Mouse (Mus musculus): ENCODE measurements around the gene Dffa. TPM values are rescaled to one million over a fixed set of nuclear protein-coding genes. Genes with fewer than 3 reads are reported as not detected.

The Dffa gene
- polyA plus RNA-seq, 1 experiment from 2014 or later: 28.5 TPM

DNA sequence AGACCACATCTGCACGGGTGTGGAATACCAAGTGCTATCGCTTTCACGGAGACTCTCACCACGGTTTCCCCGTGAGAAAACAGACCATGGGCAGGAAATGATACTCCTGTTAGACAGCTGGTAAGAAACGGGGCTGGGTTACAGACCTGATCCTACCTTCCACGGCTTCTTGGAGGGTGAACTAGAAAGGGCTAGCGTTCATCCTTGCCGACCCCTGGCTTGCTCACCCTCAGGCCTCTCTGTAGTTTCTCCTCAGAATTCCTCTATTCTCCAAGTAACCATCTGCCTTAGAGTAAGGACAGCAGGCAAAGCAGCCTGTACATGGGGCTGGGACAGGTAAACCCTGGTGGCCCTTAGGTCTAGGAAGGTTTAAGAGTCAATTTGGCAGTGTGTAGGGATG is 45.2 kb downstream of the Dffa start:
- Histone ChIP-seq H3K9me3 (ENCODE audit: control insufficient read depth, low read length) (no peaks in the 10 kb centered on the region), H3K4me1 (replicated peaks; ENCODE audit: control insufficient read depth, insufficient read depth, low read length) (no peaks in the 10 kb centered on the region; the same call in 1 of the 2 replicates), H3K27me3 (ENCODE audit: control insufficient read depth, insufficient read depth, low read length) (no peaks in the 10 kb centered on the region), H3K4me3 (ENCODE audit: low read depth, low read length) (no peak overlapping the region), H3K27ac (ENCODE audit: low read depth, low read length) (no peak overlapping the region), H3K9ac (ENCODE audit: low read length) (no peak overlapping the region), H3K4me2 (ENCODE audit: low read depth, low read length, severe bottlenecking) (no peak overlapping the region), H3K36me3 (ENCODE audit: control insufficient read depth, insufficient read depth, low read length) (peaks cover 16% of the 10 kb centered on the region; the same call in 1 of the 2 replicates)
- WGBS: 85% methylated on average over 9 of the region's 9 CpGs
- ATAC-seq (replicated peaks; ENCODE audit: low FRiP score) (no peak), DNase-seq (ENCODE audit: low spot score) (no peak)

DNA sequence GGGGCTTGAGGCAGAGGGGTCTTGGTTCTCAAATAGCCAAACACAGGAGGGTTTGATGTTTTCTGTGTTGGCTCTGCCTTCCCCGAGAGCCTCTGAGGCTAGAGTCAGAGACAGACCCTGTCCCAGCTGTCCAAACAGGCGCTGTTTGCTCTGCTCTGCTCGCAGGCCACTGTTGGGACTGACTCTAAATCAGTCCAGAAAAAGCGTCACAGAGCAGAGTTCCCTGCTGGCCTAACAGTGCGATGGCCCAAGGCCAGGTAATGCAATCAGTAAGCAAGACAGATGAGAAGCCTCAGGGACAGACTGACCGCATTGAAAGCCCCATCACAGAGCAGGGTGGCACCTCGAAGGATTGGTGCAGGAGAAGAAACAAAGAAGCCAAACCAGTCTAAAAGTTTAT is 45.7 kb downstream of the Dffa start:
- peaks cover 17% of the 10 kb centered on the region; the same call in 1 of the 2 replicates for H3K36me3 ChIP-seq (ENCODE audit: control insufficient read depth, insufficient read depth, low read length)
- WGBS: 82% methylated on average over 7 of the region's 7 CpGs
- DNase-seq (ENCODE audit: low spot score): no peak
- H3K27ac ChIP-seq (ENCODE audit: low read depth, low read length): no peak overlapping the region
- H3K4me2 ChIP-seq (ENCODE audit: low read depth, low read length, severe bottlenecking): no peak overlapping the region
- ATAC-seq (replicated peaks; ENCODE audit: low FRiP score): no peak
- H3K4me1 ChIP-seq (replicated peaks; ENCODE audit: control insufficient read depth, insufficient read depth, low read length): no peaks in the 10 kb centered on the region; the same call in 1 of the 2 replicates
- H3K9me3 ChIP-seq (ENCODE audit: control insufficient read depth, low read length): no peaks in the 10 kb centered on the region
- H3K27me3 ChIP-seq (ENCODE audit: control insufficient read depth, insufficient read depth, low read length): no peaks in the 10 kb centered on the region
- no peak overlapping the region for H3K4me3 ChIP-seq (ENCODE audit: low read depth, low read length)
- H3K9ac ChIP-seq (ENCODE audit: low read length): no peak overlapping the region

DNA sequence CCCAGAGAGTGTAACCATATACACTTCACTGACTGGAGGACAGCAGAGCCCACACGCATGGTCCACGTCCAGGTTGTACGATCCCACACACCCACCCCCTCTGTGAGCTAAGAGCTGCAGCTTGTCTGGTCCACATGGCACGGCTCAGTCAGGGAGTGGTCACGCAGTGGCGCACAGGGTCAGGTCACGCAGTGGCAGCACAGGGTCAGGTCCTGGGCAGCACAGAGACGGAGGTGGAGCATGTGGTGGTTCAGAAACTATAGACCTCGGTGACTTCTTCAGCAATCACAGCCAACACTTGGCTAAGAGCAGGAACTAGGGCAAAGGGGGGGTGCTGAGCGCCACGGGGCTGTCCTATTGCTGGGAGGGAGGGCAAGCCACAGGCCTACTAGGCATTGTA is 46.3 kb downstream of the Dffa start:
- no peak overlapping the region for H3K4me2 ChIP-seq (ENCODE audit: low read depth, low read length, severe bottlenecking)
- H3K4me3 ChIP-seq (ENCODE audit: low read depth, low read length): no peak overlapping the region
- no peaks in the 10 kb centered on the region for H3K9me3 ChIP-seq (ENCODE audit: control insufficient read depth, low read length)
- H3K4me1 ChIP-seq (replicated peaks; ENCODE audit: control insufficient read depth, insufficient read depth, low read length): no peaks in the 10 kb centered on the region
- no peaks in the 10 kb centered on the region for H3K27me3 ChIP-seq (ENCODE audit: control insufficient read depth, insufficient read depth, low read length)
- ATAC-seq (replicated peaks; ENCODE audit: low FRiP score): no peak
- H3K9ac ChIP-seq (ENCODE audit: low read length): no peak overlapping the region
- DNase-seq (ENCODE audit: low spot score): no peak
- no peak overlapping the region for H3K27ac ChIP-seq (ENCODE audit: low read depth, low read length)
- H3K36me3 ChIP-seq (ENCODE audit: control insufficient read depth, insufficient read depth, low read length): peaks cover 23% of the 10 kb centered on the region
- 89% methylated on average over 11 of the region's 11 CpGs for WGBS

DNA sequence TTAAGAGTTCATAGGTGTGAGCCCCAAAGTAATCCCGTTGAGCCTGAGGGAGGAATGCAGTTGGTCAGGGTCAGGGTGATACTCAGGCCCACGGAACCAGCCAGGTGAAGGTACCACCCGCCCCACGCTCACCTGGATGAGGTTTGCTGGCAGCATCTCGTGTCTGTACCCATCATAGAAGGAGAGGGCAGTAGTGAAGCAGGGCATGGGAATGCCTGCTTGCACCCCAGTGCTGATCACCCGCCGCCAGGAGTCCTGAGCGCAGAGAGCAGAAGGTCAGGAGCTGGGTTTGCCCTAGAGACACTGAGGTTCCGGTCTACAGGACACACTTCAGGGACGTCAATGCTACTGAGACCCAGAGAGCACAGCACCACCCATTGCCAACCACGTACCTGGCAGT is 46.8 kb downstream of the Dffa start:
- Histone ChIP-seq H3K4me1 (replicated peaks; ENCODE audit: control insufficient read depth, insufficient read depth, low read length) (no peaks in the 10 kb centered on the region), H3K27me3 (ENCODE audit: control insufficient read depth, insufficient read depth, low read length) (no peaks in the 10 kb centered on the region), H3K4me2 (ENCODE audit: low read depth, low read length, severe bottlenecking) (no peak overlapping the region), H3K4me3 (ENCODE audit: low read depth, low read length) (no peak overlapping the region), H3K27ac (ENCODE audit: low read depth, low read length) (no peak overlapping the region), H3K9me3 (ENCODE audit: control insufficient read depth, low read length) (no peaks in the 10 kb centered on the region), H3K9ac (ENCODE audit: low read length) (no peak overlapping the region), H3K36me3 (ENCODE audit: control insufficient read depth, insufficient read depth, low read length) (peaks cover 28% of the 10 kb centered on the region)
- 93% methylated on average over 11 of the region's 11 CpGs for WGBS
- ATAC-seq (replicated peaks; ENCODE audit: low FRiP score) (no peak), DNase-seq (ENCODE audit: low spot score) (no peak)

DNA sequence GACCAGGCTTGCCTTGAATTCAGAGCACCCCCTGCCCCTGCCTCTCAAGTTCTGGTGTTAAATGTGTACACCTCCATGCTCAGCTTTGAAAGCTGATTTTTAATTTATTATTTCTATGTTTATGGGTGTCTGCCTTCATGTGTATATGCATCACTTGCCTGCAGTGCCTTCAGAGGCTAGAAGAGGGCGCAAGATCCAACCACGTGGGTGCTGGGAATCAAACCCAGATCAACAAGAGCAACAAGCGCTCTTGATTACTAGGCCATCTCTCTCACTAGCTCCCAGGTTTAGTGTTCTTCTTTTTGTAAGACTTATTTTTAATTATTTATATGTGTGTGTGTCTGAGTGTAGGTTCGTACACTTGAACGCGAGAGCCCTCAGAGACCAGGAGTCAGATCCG is 50.9 kb downstream of the Dffa start:
- peaks cover 37% of the 10 kb centered on the region for H3K36me3 ChIP-seq (ENCODE audit: control insufficient read depth, insufficient read depth, low read length)

DNA sequence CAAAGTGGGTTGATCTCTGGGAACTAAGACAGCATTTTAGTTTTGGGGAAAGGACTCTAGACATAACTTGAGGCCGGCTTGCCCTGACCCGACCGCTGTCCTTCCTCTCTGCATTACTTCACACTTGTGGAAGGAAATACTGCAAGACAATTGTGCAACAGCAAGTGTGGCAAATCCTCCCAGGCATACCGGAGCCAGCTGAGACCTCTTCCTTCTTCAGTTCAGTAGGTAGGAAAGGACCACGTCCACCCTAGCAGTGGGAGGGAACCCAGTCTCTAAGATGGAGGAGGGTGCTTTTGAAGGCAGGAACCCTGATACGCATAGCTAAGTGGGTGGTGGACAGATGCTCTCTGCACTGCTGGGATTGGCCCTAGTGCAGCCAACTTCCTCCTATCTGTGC is 51.8 kb downstream of the Dffa start:
- DNase-seq (ENCODE audit: low spot score) (no peak), ATAC-seq (replicated peaks; ENCODE audit: low FRiP score) (no peak)
- Histone ChIP-seq H3K27me3 (ENCODE audit: control insufficient read depth, insufficient read depth, low read length) (no peaks in the 10 kb centered on the region), H3K9me3 (ENCODE audit: control insufficient read depth, low read length) (no peaks in the 10 kb centered on the region), H3K27ac (ENCODE audit: low read depth, low read length) (no peak overlapping the region), H3K4me1 (replicated peaks; ENCODE audit: control insufficient read depth, insufficient read depth, low read length) (no peaks in the 10 kb centered on the region), H3K9ac (ENCODE audit: low read length) (no peak overlapping the region), H3K4me2 (ENCODE audit: low read depth, low read length, severe bottlenecking) (no peak overlapping the region), H3K36me3 (ENCODE audit: control insufficient read depth, insufficient read depth, low read length) (peaks cover 33% of the 10 kb centered on the region), H3K4me3 (ENCODE audit: low read depth, low read length) (no peak overlapping the region)
- 95% methylated on average over 6 of the region's 6 CpGs for WGBS

More for the DNA sequence above, 50.9 kb downstream of the Dffa start:
- Histone ChIP-seq H3K9ac (ENCODE audit: low read length) (no peak overlapping the region), H3K4me3 (ENCODE audit: low read depth, low read length) (no peak overlapping the region), H3K9me3 (ENCODE audit: control insufficient read depth, low read length) (no peaks in the 10 kb centered on the region), H3K4me1 (replicated peaks; ENCODE audit: control insufficient read depth, insufficient read depth, low read length) (no peaks in the 10 kb centered on the region), H3K4me2 (ENCODE audit: low read depth, low read length, severe bottlenecking) (no peak overlapping the region), H3K27me3 (ENCODE audit: control insufficient read depth, insufficient read depth, low read length) (no peaks in the 10 kb centered on the region), H3K27ac (ENCODE audit: low read depth, low read length) (no peak overlapping the region)
- WGBS: 96% methylated on average over 7 of the region's 7 CpGs
- ATAC-seq (replicated peaks; ENCODE audit: low FRiP score) (no peak), DNase-seq (ENCODE audit: low spot score) (no peak)

DNA sequence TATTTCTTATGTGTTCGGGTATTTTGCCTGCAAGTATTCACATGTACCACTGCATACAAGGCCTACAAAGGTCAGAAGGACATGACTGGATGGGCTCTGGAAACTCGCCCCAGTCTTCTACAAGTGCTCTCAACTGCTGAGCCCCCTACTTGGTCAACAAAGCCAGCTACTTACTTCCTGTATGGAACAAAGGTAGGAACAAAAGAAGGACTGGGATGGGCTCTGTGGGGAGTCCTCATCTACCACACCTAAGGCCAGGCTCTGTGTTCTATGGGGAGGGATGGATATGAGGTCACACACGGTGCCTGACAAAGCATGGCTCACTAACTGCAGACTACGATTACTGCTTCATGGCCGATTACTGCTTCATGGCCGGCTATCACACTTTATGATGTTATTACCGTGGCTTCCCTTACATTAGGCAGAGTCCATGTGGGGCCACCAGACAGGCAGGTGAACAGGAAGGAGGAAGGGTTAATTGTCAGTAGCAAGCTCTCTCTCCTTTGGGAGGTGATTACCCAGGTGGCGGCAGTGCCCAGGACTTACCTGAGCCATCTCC is 53.5 kb downstream of the Dffa start:
- peaks cover 24% of the 10 kb centered on the region for H3K36me3 ChIP-seq (ENCODE audit: control insufficient read depth, insufficient read depth, low read length)
- ATAC-seq (replicated peaks; ENCODE audit: low FRiP score): no peak
- WGBS: 94% methylated on average over 8 of the region's 8 CpGs
- H3K9ac ChIP-seq (ENCODE audit: low read length): no peak overlapping the region
- H3K4me1 ChIP-seq (replicated peaks; ENCODE audit: control insufficient read depth, insufficient read depth, low read length): no peaks in the 10 kb centered on the region
- H3K27me3 ChIP-seq (ENCODE audit: control insufficient read depth, insufficient read depth, low read length): no peaks in the 10 kb centered on the region
- no peak overlapping the region for H3K4me2 ChIP-seq (ENCODE audit: low read depth, low read length, severe bottlenecking)
- H3K9me3 ChIP-seq (ENCODE audit: control insufficient read depth, low read length): no peaks in the 10 kb centered on the region
- DNase-seq (ENCODE audit: low spot score): no peak
- H3K4me3 ChIP-seq (ENCODE audit: low read depth, low read length): no peak overlapping the region
- H3K27ac ChIP-seq (ENCODE audit: low read depth, low read length): no peak overlapping the region

DNA sequence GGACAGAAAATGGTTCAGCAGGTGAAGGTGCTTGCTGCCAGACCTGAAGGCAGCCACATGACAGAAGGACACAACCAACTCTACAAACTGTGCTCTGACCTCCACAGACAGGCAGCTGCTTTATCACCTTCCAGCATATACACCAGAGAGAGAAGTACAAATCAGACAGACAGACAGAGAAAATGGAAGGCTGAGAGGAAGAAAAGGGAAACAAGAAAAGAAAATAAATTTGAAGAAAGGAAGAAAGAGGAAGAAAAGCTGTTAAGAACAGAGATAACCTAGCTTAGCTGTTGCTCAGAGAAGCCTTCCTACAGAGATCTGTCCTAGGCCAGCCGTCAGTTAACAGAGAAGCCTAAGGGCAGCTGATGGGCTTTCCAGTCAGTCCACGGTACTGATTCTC is 55.3 kb downstream of the Dffa start:
- Histone ChIP-seq H3K27me3 (ENCODE audit: control insufficient read depth, insufficient read depth, low read length) (no peaks in the 10 kb centered on the region), H3K4me3 (ENCODE audit: low read depth, low read length) (no peak overlapping the region), H3K36me3 (ENCODE audit: control insufficient read depth, insufficient read depth, low read length) (peaks cover 20% of the 10 kb centered on the region), H3K9ac (ENCODE audit: low read length) (no peak overlapping the region), H3K4me1 (replicated peaks; ENCODE audit: control insufficient read depth, insufficient read depth, low read length) (no peaks in the 10 kb centered on the region), H3K9me3 (ENCODE audit: control insufficient read depth, low read length) (no peaks in the 10 kb centered on the region), H3K4me2 (ENCODE audit: low read depth, low read length, severe bottlenecking) (no peak overlapping the region), H3K27ac (ENCODE audit: low read depth, low read length) (no peak overlapping the region)
- WGBS: 90% methylated on average over 2 of the region's 2 CpGs
- ATAC-seq (replicated peaks; ENCODE audit: low FRiP score) (no peak), DNase-seq (ENCODE audit: low spot score) (no peak)

DNA sequence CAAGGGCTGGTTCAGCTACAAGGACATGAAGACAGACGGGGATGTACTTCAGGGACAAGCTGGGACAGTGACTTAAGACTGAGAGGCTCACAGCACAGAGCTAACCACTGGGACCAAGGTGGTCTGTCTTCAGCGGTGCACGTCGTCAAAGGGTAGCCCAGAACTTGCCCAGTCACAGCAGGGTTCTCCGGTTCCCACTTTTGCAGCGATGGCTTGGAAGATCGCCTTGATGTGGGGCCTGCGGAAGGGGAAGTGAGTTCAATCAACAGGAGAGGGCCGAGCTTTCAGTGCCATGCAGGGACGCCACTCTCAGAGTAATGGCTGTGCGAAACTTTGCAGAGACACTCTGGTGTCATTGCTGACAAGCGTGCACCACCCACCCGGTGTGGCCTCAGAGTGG is 55.9 kb downstream of the Dffa start:
- ATAC-seq (replicated peaks; ENCODE audit: low FRiP score): no peak
- H3K27me3 ChIP-seq (ENCODE audit: control insufficient read depth, insufficient read depth, low read length): no peaks in the 10 kb centered on the region
- no peak overlapping the region for H3K27ac ChIP-seq (ENCODE audit: low read depth, low read length)
- no peak overlapping the region for H3K4me3 ChIP-seq (ENCODE audit: low read depth, low read length)
- no peak for DNase-seq (ENCODE audit: low spot score)
- H3K4me2 ChIP-seq (ENCODE audit: low read depth, low read length, severe bottlenecking): no peak overlapping the region
- no peak overlapping the region for H3K9ac ChIP-seq (ENCODE audit: low read length)
- no peaks in the 10 kb centered on the region for H3K9me3 ChIP-seq (ENCODE audit: control insufficient read depth, low read length)
- 93% methylated on average over 13 of the region's 13 CpGs for WGBS
- peaks cover 17% of the 10 kb centered on the region for H3K36me3 ChIP-seq (ENCODE audit: control insufficient read depth, insufficient read depth, low read length)
- no peaks in the 10 kb centered on the region for H3K4me1 ChIP-seq (replicated peaks; ENCODE audit: control insufficient read depth, insufficient read depth, low read length)
